Mouse (Mus musculus) naive thymus-derived CD4-positive, alpha-beta T cell, adult 5 months (primary cell): Measurements from ENCODE around the gene Plpp1. TPM values are rescaled to one million over a fixed set of nuclear protein-coding genes. Genes with fewer than 3 reads are reported as not detected.

Experiments used
- polyA plus RNA-seq: library from polyadenylated mRNA; unstranded; fragments of 100-300 nt; shearing (Covaris generic); gene quantifications from one replicate; pipeline ENCODE4 v1.2.1, GENCODE M21; 2017

The Plpp1 gene
- polyA plus RNA-seq: not detected

GRCm38 (mm10) chr13:112800597-112801380, at the start of gene Plpp1:
Plpp1 (plus strand) TSS chr13:112800792.

Other genes with a start within 250 kb of the Plpp1 start
- gene Il31ra, start 206.4 kb upstream of the Plpp1 start, polyA plus RNA-seq: not detected
- gene Ddx4, start 148.3 kb upstream of the Plpp1 start, polyA plus RNA-seq: not detected
- 33.0 TPM for gene Slc38a9, start 140.0 kb upstream of the Plpp1 start, polyA plus RNA-seq
- gene Mtrex, start 126.6 kb downstream of the Plpp1 start, polyA plus RNA-seq: 77.0 TPM
- 23.8 TPM for gene Dhx29, start 126.7 kb downstream of the Plpp1 start, polyA plus RNA-seq
- gene Ccno, start 187.0 kb downstream of the Plpp1 start, polyA plus RNA-seq: 1.5 TPM
- gene Mcidas, start 193.1 kb downstream of the Plpp1 start, polyA plus RNA-seq: not detected
- gene Cdc20b, start 234.3 kb downstream of the Plpp1 start, polyA plus RNA-seq: not detected
- not detected for gene Gpx8, start 245.6 kb downstream of the Plpp1 start, polyA plus RNA-seq